Comparison of ENCODE assay signal across 15 mouse cellular contexts in genomic region chr9:111320912-111321311, GRCm38 (mm10). TPM values are rescaled to one million over a fixed set of nuclear protein-coding genes. Genes with fewer than 3 reads are reported as not detected.
"Had no signal": no experiment of that assay in that cellular context is flagged by ENCODE, and none has a peak within 500 bp of the region (broad histone marks: within the 10 kb centered on the region; RNA-seq: fewer than 3 reads in every experiment).

No protein-coding gene starts in this region.

- H3K4me3 ChIP-seq: limb, embryonic 12.5 days; limb, embryonic 15.5 days had no signal

- H3K27ac ChIP-seq: kidney, postnatal 0 days; limb, embryonic 12.5 days; limb, embryonic 15.5 days; liver, embryonic 14.5 days; macrophage had no signal

- DNase-seq: kidney, adult 2 months; kidney, postnatal 36 days; layer of hippocampus, postnatal 36 days; left cerebral cortex, postnatal 4 days; liver, postnatal 0 days; lung, embryonic 14.5 days; midbrain, embryonic 14.5 days; thymus, adult 18-20 months; thymus, postnatal 36 days had no signal

RNA-seq across cellular contexts. Expression of gene Trank1, which starts 9.4 kb away (rescaled TPM):
- polyA plus RNA-seq: macrophage; spleen, adult 2 months had no signal
